Mouse (Mus musculus) stomach, postnatal 0 days (tissue): ENCODE data around the gene Hist1h3b.
"Not testable (repeated sequence)": the region's sequence is repeated elsewhere in the genome, so short reads cannot be mapped to it uniquely, and the experiment has no call there.

Source experiments
- CTCF ChIP-seq: IDR thresholded peaks from 2 replicates; pipeline ENCODE4 v1.5.1; 2016; ENCODE audit warnings: antibody characterized with exemption, low read depth, mild to moderate bottlenecking, moderate library complexity
- EP300 ChIP-seq: optimal IDR thresholded peaks from 2 replicates; pipeline ENCODE3; 2016; ENCODE audit warnings: antibody characterized with exemption

GRCm38 (mm10) chr13:23717593-23718245 lies 34.3 kb upstream of the Hist1h3b start:
- not testable (repeated sequence) for TF ChIP-seq CTCF, EP300
